Mouse (Mus musculus) adrenal gland, adult 8-10 months (tissue): ENCODE measurements around the gene BC053393. TPM values are rescaled to one million over a fixed set of nuclear protein-coding genes. Genes with fewer than 3 reads are reported as not detected.

ENCODE experiments used
- total RNA-seq, 4 experiments: library from RNA; stranded (reverse); gene quantifications; 2 replicates each; pipeline ENCODE4 v1.2.4; 2022

BC053393 gene
- total RNA-seq, 4 experiments from 2014 or later = not detected

Other genes starting within 250 kb of the BC053393 start
- gene Itk, start 182.0 kb upstream of the BC053393 start, total RNA-seq = under 1 TPM; 0.23 to 0.65 (median 0.43) TPM
- gene Fam71b, start 175.0 kb upstream of the BC053393 start, total RNA-seq = not detected
- gene Med7, start 134.6 kb upstream of the BC053393 start, total RNA-seq = 10 to 100 TPM; 37.9 to 40.6 (median 39.0) TPM
- 1 to 10 TPM; 2.1 to 3.9 (median 3.0) TPM for gene Havcr2, start 116.6 kb upstream of the BC053393 start, total RNA-seq
- gene Gm12169, start 47.3 kb upstream of the BC053393 start, total RNA-seq = not detected
- gene Dppa1, start 57.7 kb downstream of the BC053393 start, total RNA-seq = not detected
- not detected for gene Timd2, start 135.5 kb downstream of the BC053393 start, total RNA-seq
- under 1 TPM in 1 of 4 experiments, not detected in 3; 0.32 TPM for gene Havcr1, start 163.5 kb downstream of the BC053393 start, total RNA-seq
- gene Timd4, start 239.3 kb downstream of the BC053393 start, total RNA-seq = 1 to 10 TPM in 1 of 4 experiments, under 1 TPM in 3; 0.58 to 1.2 (median 0.76) TPM